Mouse (Mus musculus): Measurements from ENCODE around the gene Fam19a2. TPM values are rescaled to one million over a fixed set of nuclear protein-coding genes. Genes with fewer than 3 reads are reported as not detected.

Gene Fam19a2
- total RNA-seq (2014; rRNA removed): 146 and 167 TPM in 2 replicates
- 68.3 and 70.8 TPM in 2 replicates for polyA plus RNA-seq (2015; fragmentation: Nextera tagmentation; extraction: Ambion mirVana)

DNA sequence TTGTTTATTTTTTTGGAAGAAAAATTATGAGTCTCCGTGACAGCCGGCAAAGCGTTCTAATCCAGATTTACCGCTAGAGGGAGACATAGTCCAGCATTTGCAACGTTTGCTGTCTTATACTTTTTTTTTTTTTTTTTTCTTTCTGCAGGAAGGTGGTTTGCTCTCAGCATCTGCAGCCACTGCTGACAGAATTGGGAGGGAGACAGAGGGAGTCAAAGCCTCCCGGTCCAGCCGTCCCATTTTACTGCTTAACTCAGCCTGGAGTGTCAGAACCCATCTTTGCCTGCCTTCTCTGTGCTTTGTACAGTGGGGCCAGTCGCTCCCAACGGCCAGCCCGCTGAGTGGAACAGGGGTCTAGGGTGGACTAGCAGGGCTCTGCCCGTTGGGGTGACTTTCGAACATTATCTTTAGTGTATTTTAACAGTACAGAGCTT, at the start of gene Fam19a2:
Gene Fam19a2 (plus strand): TSS at position 121 of the 434 bp plus-strand sequence.
- H3K36me3 ChIP-seq (ENCODE audit: insufficient read depth, low read length): no peaks in the 10 kb centered on the region
- no peaks in the 10 kb centered on the region for H3K27me3 ChIP-seq (ENCODE audit: insufficient read depth, low read length)
- H3K27ac ChIP-seq (ENCODE audit: low read depth, low read length): peak within 1 kb of the TSS; percentile 69
- H3K9me3 ChIP-seq (ENCODE audit: low read length): no peaks in the 10 kb centered on the region
- no peaks in the 10 kb centered on the region; the same call in 1 of the 2 replicates for H3K4me1 ChIP-seq (ENCODE audit: insufficient read depth, low read length)
- H3K9ac ChIP-seq (replicated peaks; ENCODE audit: low read length, poor library complexity, severe bottlenecking): peak within 1 kb of the TSS; percentile 59
- ATAC-seq (ENCODE audit: low FRiP score) (peak; percentile 62; the same call in 1 of the 2 replicates), DNase-seq (ENCODE audit: low spot score) (peak; percentile 92)
- TF ChIP-seq CTCF (IDR thresholded peaks at IDR 0.05): peak; percentile 89
- peak within 1 kb of the TSS; percentile 72 for H3K4me3 ChIP-seq (ENCODE audit: low read depth, low read length)
- WGBS: under 1% methylated on average over 12 of the region's 12 CpGs
- H3K4me2 ChIP-seq (ENCODE audit: low read depth, low read length, poor library complexity, severe bottlenecking): peak within 1 kb of the TSS; percentile 72

- H3K9me3 ChIP-seq (ENCODE audit: low read length): 0 out of 2 replicates have a peak, but pooled peaks cover 3% of the 10 kb centered on the region
- TF ChIP-seq CTCF (IDR thresholded peaks at IDR 0.05): no peak
- no peaks in the 10 kb centered on the region for H3K36me3 ChIP-seq (ENCODE audit: insufficient read depth, low read length)
- H3K4me2 ChIP-seq (ENCODE audit: low read depth, low read length, poor library complexity, severe bottlenecking): no peak overlapping the region
- H3K27me3 ChIP-seq (ENCODE audit: insufficient read depth, low read length): no peaks in the 10 kb centered on the region
- H3K4me1 ChIP-seq (ENCODE audit: insufficient read depth, low read length): no peaks in the 10 kb centered on the region
- H3K9ac ChIP-seq (replicated peaks; ENCODE audit: low read length, poor library complexity, severe bottlenecking): no peak overlapping the region
- WGBS: 96% methylated on average over 5 of the region's 5 CpGs
- no peak for DNase-seq (ENCODE audit: low spot score)
- ATAC-seq (ENCODE audit: low FRiP score): no peak
- H3K4me3 ChIP-seq (ENCODE audit: low read depth, low read length): no peak overlapping the region
- H3K27ac ChIP-seq (ENCODE audit: low read depth, low read length): no peak overlapping the region
Observed at GRCm38 (mm10) chr10:123222785-123223184, 41.0 kb upstream of the Fam19a2 start.

DNA sequence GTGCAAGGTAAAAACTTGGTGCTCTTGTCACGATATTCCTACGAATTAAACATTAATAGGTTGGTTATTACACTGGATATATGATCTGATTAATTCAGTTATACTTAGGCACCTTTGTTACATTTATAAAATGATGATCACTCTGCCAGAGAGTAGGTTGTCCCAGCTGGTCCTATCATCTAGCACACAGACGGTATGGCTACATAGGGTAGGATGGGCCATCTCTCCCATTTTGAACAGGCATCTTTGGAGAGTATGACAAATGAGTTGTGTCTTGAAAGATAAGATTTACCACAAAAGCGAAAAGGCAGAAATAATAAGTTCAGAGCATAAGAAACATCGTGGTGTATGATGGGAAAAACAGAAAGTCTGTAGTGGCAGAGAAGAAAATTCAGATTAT, 34.4 kb upstream of the Fam19a2 start:
- 94% methylated on average over 5 of the region's 5 CpGs for WGBS
- H3K4me1 ChIP-seq (ENCODE audit: insufficient read depth, low read length): no peaks in the 10 kb centered on the region
- no peak for TF ChIP-seq CTCF (IDR thresholded peaks at IDR 0.05)
- ATAC-seq (ENCODE audit: low FRiP score) (no peak), DNase-seq (ENCODE audit: low spot score) (no peak)
- H3K36me3 ChIP-seq (ENCODE audit: insufficient read depth, low read length): no peaks in the 10 kb centered on the region
- 0 out of 2 replicates have a peak, but pooled peaks cover 3% of the 10 kb centered on the region for H3K9me3 ChIP-seq (ENCODE audit: low read length)
- no peak overlapping the region for H3K4me3 ChIP-seq (ENCODE audit: low read depth, low read length)
- no peaks in the 10 kb centered on the region for H3K27me3 ChIP-seq (ENCODE audit: insufficient read depth, low read length)
- H3K4me2 ChIP-seq (ENCODE audit: low read depth, low read length, poor library complexity, severe bottlenecking): no peak overlapping the region
- no peak overlapping the region for H3K27ac ChIP-seq (ENCODE audit: low read depth, low read length)
- no peak overlapping the region for H3K9ac ChIP-seq (replicated peaks; ENCODE audit: low read length, poor library complexity, severe bottlenecking)

GRCm38 (mm10) chr10:123248063-123248462, 15.7 kb upstream of the Fam19a2 start:
- ATAC-seq (ENCODE audit: low FRiP score) (no peak), DNase-seq (ENCODE audit: low spot score) (no peak)
- Histone ChIP-seq H3K4me1 (ENCODE audit: insufficient read depth, low read length) (no peaks in the 10 kb centered on the region), H3K9me3 (ENCODE audit: low read length) (no peaks in the 10 kb centered on the region), H3K27me3 (ENCODE audit: insufficient read depth, low read length) (no peaks in the 10 kb centered on the region), H3K9ac (replicated peaks; ENCODE audit: low read length, poor library complexity, severe bottlenecking) (no peak overlapping the region), H3K4me3 (ENCODE audit: low read depth, low read length) (no peak overlapping the region), H3K36me3 (ENCODE audit: insufficient read depth, low read length) (no peaks in the 10 kb centered on the region), H3K27ac (ENCODE audit: low read depth, low read length) (no peak overlapping the region), H3K4me2 (ENCODE audit: low read depth, low read length, poor library complexity, severe bottlenecking) (no peak overlapping the region)
- WGBS: 91% methylated on average over 6 of the region's 6 CpGs
- TF ChIP-seq CTCF (IDR thresholded peaks at IDR 0.05): no peak

DNA sequence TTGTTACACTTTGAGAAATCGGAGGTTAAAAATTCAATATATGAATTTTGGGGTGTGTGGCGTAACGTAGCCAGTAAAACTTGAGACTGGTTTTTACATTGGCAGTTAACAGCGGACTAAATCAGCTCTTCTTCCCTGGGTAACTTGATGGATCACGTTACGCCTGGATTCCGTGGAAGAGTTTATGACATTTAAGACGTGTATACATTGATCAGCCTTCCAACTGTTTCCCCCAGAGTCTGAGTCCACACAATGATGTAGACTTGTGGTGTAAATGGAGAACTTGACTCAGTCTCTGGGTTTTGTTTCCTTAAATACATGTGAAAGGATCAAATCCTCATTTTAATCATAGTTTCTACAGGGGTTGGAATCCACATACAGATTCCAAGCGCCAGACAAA, 11.9 kb upstream of the Fam19a2 start:
- Histone ChIP-seq H3K36me3 (ENCODE audit: insufficient read depth, low read length) (no peaks in the 10 kb centered on the region), H3K4me2 (ENCODE audit: low read depth, low read length, poor library complexity, severe bottlenecking) (no peak overlapping the region), H3K4me1 (ENCODE audit: insufficient read depth, low read length) (no peaks in the 10 kb centered on the region), H3K9ac (replicated peaks; ENCODE audit: low read length, poor library complexity, severe bottlenecking) (no peak overlapping the region), H3K27ac (ENCODE audit: low read depth, low read length) (no peak overlapping the region), H3K9me3 (ENCODE audit: low read length) (no peaks in the 10 kb centered on the region), H3K4me3 (ENCODE audit: low read depth, low read length) (no peak overlapping the region), H3K27me3 (ENCODE audit: insufficient read depth, low read length) (no peaks in the 10 kb centered on the region)
- DNase-seq (ENCODE audit: low spot score) (no peak), ATAC-seq (ENCODE audit: low FRiP score) (no peak)
- TF ChIP-seq CTCF (IDR thresholded peaks at IDR 0.05): no peak
- 87% methylated on average over 9 of the region's 9 CpGs for WGBS

- H3K4me2 ChIP-seq (ENCODE audit: low read depth, low read length, poor library complexity, severe bottlenecking): no peak overlapping the region
- ATAC-seq (ENCODE audit: low FRiP score) (no peak), DNase-seq (ENCODE audit: low spot score) (peak; percentile 68)
- H3K36me3 ChIP-seq (ENCODE audit: insufficient read depth, low read length): no peaks in the 10 kb centered on the region
- no peak overlapping the region for H3K9ac ChIP-seq (replicated peaks; ENCODE audit: low read length, poor library complexity, severe bottlenecking)
- H3K27ac ChIP-seq (ENCODE audit: low read depth, low read length): no peak overlapping the region
- H3K9me3 ChIP-seq (ENCODE audit: low read length): no peaks in the 10 kb centered on the region
- WGBS: 37% methylated on average over 5 of the region's 5 CpGs
- TF ChIP-seq CTCF (IDR thresholded peaks at IDR 0.05): peak; percentile 87
- no peak overlapping the region for H3K4me3 ChIP-seq (ENCODE audit: low read depth, low read length)
- H3K27me3 ChIP-seq (ENCODE audit: insufficient read depth, low read length): no peaks in the 10 kb centered on the region
- no peaks in the 10 kb centered on the region for H3K4me1 ChIP-seq (ENCODE audit: insufficient read depth, low read length)
Observed at GRCm38 (mm10) chr10:123254299-123254698, 9.5 kb upstream of the Fam19a2 start.

Data from midbrain, postnatal 0 days (tissue).